Mouse (Mus musculus) kidney, embryonic 15.5 days (tissue): ENCODE data around the gene Gpr62. TPM values are rescaled to one million over a fixed set of nuclear protein-coding genes. Genes with fewer than 3 reads are reported as not detected.

Experiments
- ATAC-seq: fragments of 200-750 bp; cut with Nextera tagmentation; replicated peaks from 2 replicates; pipeline ENCODE4 v1.8.0; 2017; ENCODE audit warnings: moderate TSS enrichment; ENCODE audit not compliant: low FRiP score
- H3K27ac ChIP-seq: fragments of 300-500 bp; sonication (generic); 2 replicates; pipeline ENCODE4 v1.5.1; 2015; ENCODE audit warnings: mild to moderate bottlenecking, inconsistent platforms
- H3K27me3 ChIP-seq: fragments of 300-500 bp; sonication (generic); 2 replicates; pipeline ENCODE4 v1.6.1; 2015; ENCODE audit warnings: inconsistent platforms
- H3K36me3 ChIP-seq: fragments of 300-500 bp; sonication (generic); 2 replicates; pipeline ENCODE4 v1.6.1; 2015; ENCODE audit warnings: inconsistent platforms
- H3K4me1 ChIP-seq: fragments of 300-500 bp; sonication (generic); 2 replicates; pipeline ENCODE4 v1.6.1; 2015; ENCODE audit warnings: inconsistent platforms
- H3K4me2 ChIP-seq: fragments of 300-500 bp; sonication (generic); 2 replicates; pipeline ENCODE4 v1.6.1; 2015; ENCODE audit warnings: moderate library complexity, mild to moderate bottlenecking, inconsistent platforms
- H3K4me3 ChIP-seq: fragments of 300-500 bp; sonication (generic); replicated peaks from 2 replicates; pipeline ENCODE4 v1.5.1; 2015; ENCODE audit warnings: mild to moderate bottlenecking, inconsistent platforms
- H3K9ac ChIP-seq: fragments of 300-500 bp; sonication (generic); 2 replicates; pipeline ENCODE4 v1.6.1; 2015; ENCODE audit warnings: mild to moderate bottlenecking, inconsistent platforms
- H3K9me3 ChIP-seq: fragments of 300-500 bp; sonication (generic); replicated peaks from 2 replicates; pipeline ENCODE4 v1.6.1; 2016; ENCODE audit warnings: inconsistent platforms
- WGBS: fragments of 180-500 bp; shearing (Covaris S2); methylation state at CpG from one replicate; pipeline ENCODE4 v1.1.7; 2015; ENCODE audit warnings: mixed read lengths; 5-methylcytosine and 5-hydroxymethylcytosine counted together
- polyA plus RNA-seq: library from polyadenylated mRNA; unstranded; fragments of >200 nt; fragmentation: Nextera tagmentation; extraction: Ambion mirVana; gene quantifications from 2 replicates; pipeline ENCODE4 v1.2.1, GENCODE M21; 2015

Gene Gpr62
- polyA plus RNA-seq, 1 experiment from 2014 or later = 0.47 TPM

DNA sequence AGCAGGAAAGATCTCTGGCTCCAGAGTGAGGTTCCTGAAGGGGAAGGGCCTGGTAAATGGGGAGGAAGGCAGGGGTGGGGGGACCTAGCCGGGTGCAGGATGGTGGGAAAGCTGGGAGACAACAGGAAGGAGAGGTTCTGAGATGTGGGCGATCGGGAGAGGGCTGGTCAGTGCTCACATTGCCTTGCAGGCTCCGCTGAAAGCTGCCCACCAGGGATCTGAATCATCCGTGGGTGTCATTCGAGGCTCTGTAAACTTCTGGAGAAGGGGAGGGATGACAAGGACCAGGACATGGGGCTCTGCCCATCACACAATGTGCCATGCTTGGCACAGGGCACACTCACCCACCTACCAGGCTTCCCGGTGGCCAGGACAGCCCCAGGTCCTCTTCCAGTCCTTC is 32.3 kb downstream of the Gpr62 start:
- 0 out of 2 replicates have a peak overlapping the region, but pooled peaks have one; percentile 13 for H3K27ac ChIP-seq
- H3K4me2 ChIP-seq = no peak overlapping the region
- 69% methylated on average over 7 of the region's 7 CpGs for WGBS
- peaks cover 43% of the 10 kb centered on the region for H3K4me1 ChIP-seq
- H3K9me3 ChIP-seq = no peaks in the 10 kb centered on the region
- peaks cover 48% of the 10 kb centered on the region for H3K36me3 ChIP-seq
- ATAC-seq = no peak
- no peaks in the 10 kb centered on the region for H3K27me3 ChIP-seq
- no peak overlapping the region for H3K9ac ChIP-seq
- no peak overlapping the region for H3K4me3 ChIP-seq

DNA sequence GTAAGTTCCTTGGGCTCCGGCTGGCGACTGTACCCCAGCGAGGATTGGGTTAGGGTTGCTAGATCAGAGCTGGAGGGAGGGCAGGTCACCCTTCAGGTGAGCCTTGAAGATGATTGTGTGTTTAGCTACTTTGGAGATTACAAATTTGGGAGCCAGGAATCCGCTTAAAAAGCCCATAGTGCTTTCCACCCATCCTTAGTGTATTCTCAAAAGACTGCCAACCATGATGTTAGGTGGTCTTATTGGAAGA is 35.8 kb downstream of the Gpr62 start:
- Histone ChIP-seq H3K4me3 (peak overlapping the region; percentile 93), H3K27me3 (no peaks in the 10 kb centered on the region), H3K36me3 (peaks cover 43% of the 10 kb centered on the region), H3K4me2 (peak overlapping the region; percentile 80), H3K9me3 (no peaks in the 10 kb centered on the region), H3K9ac (peak overlapping the region; percentile 98), H3K27ac (peak overlapping the region; percentile 97), H3K4me1 (peaks cover 17% of the 10 kb centered on the region)
- ATAC-seq = no peak
- 0% methylated on average over 4 of the region's 4 CpGs for WGBS

DNA sequence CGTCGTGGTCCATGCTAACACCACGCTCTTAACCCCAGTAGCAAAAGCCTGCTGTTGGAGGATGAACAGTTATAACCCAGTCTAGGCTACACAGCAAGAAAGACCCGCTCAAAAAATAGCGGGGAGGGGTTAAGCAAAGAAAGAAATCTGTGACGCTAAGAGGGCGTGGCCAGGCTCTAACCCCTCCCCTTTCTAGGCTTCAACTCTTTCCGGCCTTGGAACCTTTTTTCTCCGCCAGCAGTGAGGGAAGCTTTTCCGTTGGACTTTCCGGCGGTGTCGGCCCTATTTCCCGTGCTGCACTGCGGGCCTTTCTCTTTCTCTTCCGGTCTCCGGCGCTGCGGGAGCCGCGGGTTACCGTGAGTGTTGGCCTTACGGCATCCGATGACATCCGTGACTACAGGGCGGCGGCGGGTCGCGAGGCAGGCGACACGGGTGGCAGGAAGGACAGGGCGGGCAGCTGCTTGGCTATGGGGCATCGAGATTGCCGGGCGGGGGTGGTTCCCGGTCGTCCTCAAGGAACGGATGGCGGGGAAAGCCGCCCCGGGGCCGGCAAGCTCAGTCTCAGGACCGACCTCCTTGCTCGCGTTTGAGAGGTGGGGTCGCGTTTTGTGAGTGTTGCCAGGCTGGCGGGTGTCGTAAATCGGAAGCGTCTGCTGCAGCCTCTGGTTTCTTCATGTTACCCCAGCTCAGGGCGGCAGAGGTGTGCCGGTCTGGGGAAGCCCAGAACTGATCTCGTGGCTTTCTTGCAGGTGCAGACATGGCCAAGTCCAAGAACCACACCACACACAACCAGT is 36.3 kb downstream of the Gpr62 start, which contains the start of gene Rpl29:
TSS of gene Rpl29 (plus strand) at position 234 of the 794 bp plus-strand sequence.
- Histone ChIP-seq H3K27ac (peak within 1 kb of the TSS; percentile 97), H3K4me1 (peaks cover 17% of the 10 kb centered on the region), H3K27me3 (no peaks in the 10 kb centered on the region), H3K9me3 (no peaks in the 10 kb centered on the region), H3K4me3 (peak within 1 kb of the TSS; percentile 93), H3K4me2 (peak within 1 kb of the TSS; percentile 80), H3K9ac (peak within 1 kb of the TSS; percentile 98), H3K36me3 (peaks cover 40% of the 10 kb centered on the region)
- under 1% methylated on average over 55 of the region's 55 CpGs for WGBS
- peak; percentile 91 for ATAC-seq

DNA sequence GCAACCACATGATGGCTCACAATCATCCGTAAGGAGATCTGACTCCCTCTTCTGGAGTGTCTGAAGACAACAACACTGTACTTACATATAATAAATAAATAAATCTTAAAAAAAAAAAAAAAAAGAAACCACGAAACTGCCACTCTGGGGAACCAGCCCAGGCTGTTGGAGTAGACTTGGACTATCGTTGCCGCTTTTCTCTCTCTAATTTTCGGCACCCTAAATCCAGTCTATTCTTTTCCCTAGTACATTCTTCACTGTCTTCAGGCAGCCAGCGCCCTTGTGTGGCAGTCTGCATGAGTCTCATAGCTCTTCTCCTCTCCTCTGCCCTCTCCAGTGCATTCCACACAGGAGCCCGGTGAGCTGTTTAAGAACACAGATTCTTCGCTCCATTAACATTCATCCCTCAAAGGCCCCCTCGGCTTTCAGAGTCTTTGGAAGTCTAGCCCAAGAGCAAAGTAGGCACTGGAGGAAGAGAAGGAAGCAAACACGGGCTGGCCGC is 37.0 kb downstream of the Gpr62 start:
- peaks cover 17% of the 10 kb centered on the region for H3K4me1 ChIP-seq
- peaks cover 33% of the 10 kb centered on the region for H3K36me3 ChIP-seq
- H3K9ac ChIP-seq = peak overlapping the region; percentile 48
- H3K27ac ChIP-seq = peak overlapping the region; percentile 97
- peak overlapping the region; percentile 93 for H3K4me3 ChIP-seq
- H3K27me3 ChIP-seq = no peaks in the 10 kb centered on the region
- H3K4me2 ChIP-seq = peak overlapping the region; percentile 80
- no peaks in the 10 kb centered on the region for H3K9me3 ChIP-seq
- ATAC-seq = peak; percentile 64
- WGBS = 13% methylated on average over 11 of the region's 11 CpGs

DNA sequence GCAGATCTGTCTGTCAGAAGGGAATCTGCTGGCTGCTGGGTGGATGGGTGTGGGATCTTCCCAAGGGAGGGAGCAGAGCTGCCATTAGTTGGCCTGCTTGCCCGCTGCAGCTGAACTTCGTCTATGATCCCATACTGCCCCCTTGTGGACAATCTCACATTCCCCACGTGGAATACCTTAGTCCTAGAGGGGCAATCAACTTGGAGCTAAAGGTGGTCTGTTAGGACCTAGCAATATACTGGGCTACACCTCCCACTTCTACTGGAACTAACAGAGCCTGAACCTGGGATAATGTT is 43.9 kb downstream of the Gpr62 start:
- WGBS = 0% methylated on average over 3 of the region's 3 CpGs
- Histone ChIP-seq H3K27ac (peak overlapping the region; percentile 69), H3K4me1 (peaks cover 51% of the 10 kb centered on the region), H3K4me2 (peak overlapping the region; percentile 53), H3K9ac (peak overlapping the region; percentile 1; the same call in 1 of the 2 replicates), H3K27me3 (no peaks in the 10 kb centered on the region), H3K9me3 (no peaks in the 10 kb centered on the region), H3K36me3 (no peaks in the 10 kb centered on the region), H3K4me3 (peak overlapping the region; percentile 15; the same call in 1 of the 2 replicates)
- peak; percentile 55; the same call in 1 of the 2 replicates for ATAC-seq

DNA sequence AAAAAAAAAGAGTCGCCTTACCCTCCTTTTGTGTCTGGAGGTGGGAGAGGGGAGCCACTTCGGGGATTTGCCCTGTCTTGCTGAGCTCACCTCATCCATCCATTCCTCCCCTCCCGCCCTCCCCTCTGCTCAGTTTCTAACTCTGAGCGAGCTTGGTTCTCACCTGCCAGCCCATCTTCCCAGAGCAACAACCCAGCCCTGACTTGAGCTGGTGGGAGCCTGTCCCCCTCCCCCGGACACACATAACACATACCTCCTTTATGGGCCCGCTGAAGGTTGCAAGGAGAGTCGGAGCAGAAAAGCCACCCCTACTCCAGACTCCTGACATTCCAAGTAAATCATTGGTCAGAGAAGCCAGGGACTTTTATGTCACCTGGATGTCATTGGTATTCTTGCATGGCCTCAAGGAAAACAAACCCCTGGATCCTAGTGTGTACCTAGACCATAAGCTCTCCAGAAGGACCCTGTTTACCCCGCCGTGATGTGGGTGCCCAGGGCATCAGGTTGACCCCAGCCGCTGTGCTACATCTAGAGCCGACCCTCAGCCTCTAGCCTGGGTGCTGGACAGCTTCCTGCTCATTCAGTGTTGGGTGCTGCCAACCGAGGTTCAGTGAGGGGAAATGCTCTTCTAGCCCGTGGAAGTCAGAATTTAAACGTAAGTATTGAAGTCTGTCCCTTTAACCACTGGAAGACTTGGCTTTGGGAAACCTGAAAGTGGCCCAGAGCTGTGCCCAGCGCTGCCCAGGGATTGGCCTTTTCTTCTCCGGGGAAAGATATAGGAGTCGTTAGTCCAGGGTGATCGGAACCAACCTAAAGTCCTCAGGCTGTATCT is 44.5 kb downstream of the Gpr62 start:
- Histone ChIP-seq H3K9me3 (no peaks in the 10 kb centered on the region), H3K27ac (peak overlapping the region; percentile 69), H3K9ac (peak overlapping the region; percentile 1; the same call in 1 of the 2 replicates), H3K4me1 (peaks cover 51% of the 10 kb centered on the region), H3K36me3 (no peaks in the 10 kb centered on the region), H3K4me3 (peak overlapping the region; percentile 15; the same call in 1 of the 2 replicates), H3K27me3 (no peaks in the 10 kb centered on the region), H3K4me2 (peak overlapping the region; percentile 53)
- WGBS = 8% methylated on average over 18 of the region's 18 CpGs
- peak; percentile 33; the same call in 1 of the 2 replicates for ATAC-seq

DNA sequence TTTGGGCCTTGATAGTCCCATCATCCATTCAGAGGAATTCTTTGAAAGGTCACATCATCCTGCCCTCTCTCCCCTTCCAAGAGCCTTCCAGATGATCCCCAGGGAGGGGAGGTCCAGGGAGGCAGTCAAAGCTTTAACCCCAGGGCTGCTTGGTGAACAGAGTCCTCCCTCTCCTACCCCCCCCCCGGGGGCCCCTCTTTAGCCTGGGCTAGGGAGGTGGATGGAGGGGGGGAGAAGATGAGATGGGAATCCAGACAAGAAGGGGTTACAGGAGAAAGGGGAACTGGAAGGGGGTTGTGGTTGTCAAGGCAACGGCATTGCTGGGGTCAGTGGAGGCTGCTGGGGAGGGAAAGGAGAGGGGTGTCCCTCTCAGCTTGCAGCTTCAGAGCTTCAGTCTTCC is 45.1 kb downstream of the Gpr62 start:
- peak; percentile 33; the same call in 1 of the 2 replicates for ATAC-seq
- peak overlapping the region; percentile 53 for H3K4me2 ChIP-seq

DNA sequence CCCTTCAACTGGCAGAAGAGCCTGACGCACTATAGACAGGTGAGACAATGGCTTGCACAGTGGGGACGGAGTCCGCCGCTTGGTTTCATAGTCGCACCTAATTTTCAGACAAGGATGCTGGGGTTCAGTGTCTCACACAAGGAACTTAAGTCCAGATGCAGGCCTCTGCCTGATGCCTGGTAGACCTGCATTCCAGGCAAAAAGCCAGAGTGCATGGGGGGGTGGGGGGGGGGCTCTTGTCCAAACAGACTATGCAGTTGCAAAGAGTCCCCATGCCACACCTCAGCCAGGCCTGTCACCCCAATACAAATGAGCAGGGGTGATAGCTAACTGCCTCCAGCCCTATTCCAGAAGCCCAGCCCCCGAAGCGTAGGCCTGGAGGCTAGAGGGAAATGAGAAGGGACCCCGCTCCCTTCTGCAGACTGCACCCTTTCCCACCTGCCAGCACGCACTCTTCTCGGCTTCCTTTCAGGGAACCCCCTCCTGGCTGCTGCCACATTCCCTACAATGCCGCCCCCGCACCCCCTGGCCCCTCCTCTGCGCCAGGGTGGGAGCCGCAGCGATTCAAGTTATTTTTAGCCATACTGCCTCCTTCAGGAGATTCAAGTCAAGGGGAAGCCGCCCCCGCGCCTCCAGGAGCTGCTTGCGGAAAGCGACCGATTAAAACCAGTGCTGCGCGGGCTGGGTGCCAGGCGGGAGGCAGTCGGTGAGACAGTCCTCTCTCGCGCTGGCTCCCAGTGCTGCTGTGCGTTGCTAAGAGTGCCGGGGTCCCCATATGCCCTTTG is 47.7 kb downstream of the Gpr62 start:
- peak overlapping the region; percentile 70 for H3K4me2 ChIP-seq
- H3K36me3 ChIP-seq = no peaks in the 10 kb centered on the region
- H3K9me3 ChIP-seq = no peaks in the 10 kb centered on the region
- peak overlapping the region; percentile 34 for H3K9ac ChIP-seq
- H3K27ac ChIP-seq = peak overlapping the region; percentile 50; the same call in 1 of the 2 replicates
- peak overlapping the region; percentile 32 for H3K4me3 ChIP-seq
- no peaks in the 10 kb centered on the region for H3K27me3 ChIP-seq
- peak; percentile 35 for ATAC-seq
- H3K4me1 ChIP-seq = peaks cover 56% of the 10 kb centered on the region
- 16% methylated on average over 29 of the region's 29 CpGs for WGBS

More for the DNA sequence above, 45.1 kb downstream of the Gpr62 start:
- no peak overlapping the region for H3K9ac ChIP-seq
- no peaks in the 10 kb centered on the region for H3K27me3 ChIP-seq
- H3K36me3 ChIP-seq = no peaks in the 10 kb centered on the region
- H3K4me3 ChIP-seq = peak overlapping the region; percentile 6; the same call in 1 of the 2 replicates
- peaks cover 51% of the 10 kb centered on the region for H3K4me1 ChIP-seq
- no peaks in the 10 kb centered on the region for H3K9me3 ChIP-seq
- WGBS = 0% methylated on average over 2 of the region's 2 CpGs
- H3K27ac ChIP-seq = peak overlapping the region; percentile 69; the same call in 1 of the 2 replicates

DNA sequence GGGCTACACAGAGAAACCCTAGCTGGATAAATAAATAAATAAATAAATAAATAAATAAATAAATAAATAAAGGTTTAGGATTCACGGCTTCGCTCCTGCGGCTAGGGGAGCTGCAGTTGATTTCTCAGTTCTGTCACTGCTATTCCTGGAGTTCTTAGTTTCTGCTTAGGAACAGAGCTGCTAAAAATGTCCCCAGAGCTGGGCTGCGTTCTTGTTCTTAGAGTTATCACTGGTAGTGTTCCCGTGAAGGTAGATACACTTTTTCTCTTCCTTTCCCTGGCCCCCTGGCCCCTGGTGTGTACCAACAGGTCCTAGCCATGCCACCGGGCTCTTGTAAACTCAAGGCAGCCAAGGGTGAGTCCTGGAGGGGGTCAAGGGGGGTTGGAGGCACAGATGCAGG is 48.9 kb downstream of the Gpr62 start:
- H3K36me3 ChIP-seq = no peaks in the 10 kb centered on the region
- ATAC-seq = no peak
- no peaks in the 10 kb centered on the region for H3K27me3 ChIP-seq
- 83% methylated on average over 6 of the region's 6 CpGs for WGBS
- H3K9ac ChIP-seq = no peak overlapping the region
- H3K27ac ChIP-seq = no peak overlapping the region
- no peak overlapping the region for H3K4me3 ChIP-seq
- H3K4me1 ChIP-seq = peaks cover 60% of the 10 kb centered on the region
- H3K4me2 ChIP-seq = no peak overlapping the region
- H3K9me3 ChIP-seq = no peaks in the 10 kb centered on the region
